Mouse (Mus musculus) lung, adult 2 months (tissue): ENCODE results near the gene Ube2u. TPM values are rescaled to one million over a fixed set of nuclear protein-coding genes. Genes with fewer than 3 reads are reported as not detected.

Experiments used
- DNase-seq: peaks from one replicate; pipeline ENCODE4 v3.0.0; 2022
- H3K4me1 ChIP-seq: fragments of 200-500 bp; 2 replicates; pipeline ENCODE4 v1.6.1; 2011; ENCODE audit warnings: low read length; ENCODE audit not compliant: control insufficient read depth, insufficient read depth
- H3K4me3 ChIP-seq: fragments of 200-500 bp; replicated peaks from 2 replicates; pipeline ENCODE3; 2011; ENCODE audit warnings: low read depth, mild to moderate bottlenecking, control low read depth, low read length; ENCODE audit errors: extremely low read depth
- CTCF ChIP-seq: fragments of 200-500 bp; IDR thresholded peaks from 2 replicates; pipeline ENCODE4 v1.5.1; 2011; ENCODE audit warnings: mild to moderate bottlenecking, low read length, control low read depth; ENCODE audit not compliant: insufficient read depth
- POLR2A ChIP-seq: fragments of 200-500 bp; IDR thresholded peaks from 2 replicates; pipeline ENCODE4 v1.6.1; 2011; ENCODE audit warnings: low read depth, mild to moderate bottlenecking, control low read depth, low read length, borderline replicate concordance; ENCODE audit errors: extremely low read depth
- WGBS: fragments of 180-500 bp; shearing (Covaris S2); methylation state at CpG from one replicate; pipeline ENCODE4 v1.1.7; 2018; 5-methylcytosine and 5-hydroxymethylcytosine counted together
- polyA plus RNA-seq: library from polyadenylated mRNA; depleted of rRNA; stranded (reverse); fragments of >200 nt; gene quantifications from 2 replicates; pipeline ENCODE4 v1.2.3, GENCODE M21; 2012

Ube2u gene
- polyA plus RNA-seq, 1 experiment = not detected

DNA sequence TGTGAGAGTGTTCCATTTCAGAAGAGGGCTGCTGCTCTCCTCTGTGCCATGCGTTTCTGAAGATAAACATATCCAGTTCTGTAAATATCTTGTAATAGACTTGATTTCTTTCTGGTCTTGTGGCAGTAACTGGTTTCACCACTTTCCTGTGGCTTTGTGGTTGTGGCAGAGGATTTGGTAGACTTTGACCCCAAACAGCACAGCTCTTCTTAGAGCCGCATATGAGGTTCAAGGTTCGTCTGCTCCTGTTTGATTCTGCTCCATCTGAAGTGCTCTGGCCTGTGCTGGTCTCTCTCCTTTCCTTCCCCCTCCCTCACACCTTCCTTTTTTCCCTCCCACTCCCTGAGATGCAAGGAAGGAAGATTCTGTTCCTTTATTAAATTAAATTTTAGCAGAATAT is 60.8 kb downstream of the Ube2u start:
- WGBS = 60% methylated on average over 3 of the region's 3 CpGs
- TF ChIP-seq CTCF = no peak
- no peak for TF ChIP-seq POLR2A

DNA sequence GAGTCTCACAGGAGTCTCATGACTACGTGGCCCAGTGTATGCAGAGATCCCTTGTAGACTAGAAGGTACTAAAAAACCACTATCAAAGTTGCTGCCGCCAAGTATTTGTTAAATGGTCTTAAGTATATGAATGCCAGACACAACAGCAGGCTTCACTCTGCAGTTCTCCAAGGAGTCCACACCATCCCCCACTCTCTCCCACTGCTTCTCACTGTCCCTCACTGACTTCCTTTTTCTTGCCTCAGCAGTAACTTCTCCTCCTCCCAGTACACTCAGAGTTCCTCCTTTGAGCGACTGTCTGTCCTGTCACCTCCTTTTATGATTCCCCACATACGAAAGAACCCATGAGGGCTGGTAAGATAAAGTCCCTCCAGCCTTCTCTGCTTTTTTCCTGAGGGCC is 69.3 kb downstream of the Ube2u start:
- no peaks in the 10 kb centered on the region for H3K4me1 ChIP-seq
- WGBS = 32% methylated on average over 4 of the region's 4 CpGs
- no peak for DNase-seq

More for the DNA sequence above, 60.8 kb downstream of the Ube2u start:
- Histone ChIP-seq H3K4me1 (no peaks in the 10 kb centered on the region), H3K4me3 (no peak overlapping the region)
- no peak for DNase-seq

DNA sequence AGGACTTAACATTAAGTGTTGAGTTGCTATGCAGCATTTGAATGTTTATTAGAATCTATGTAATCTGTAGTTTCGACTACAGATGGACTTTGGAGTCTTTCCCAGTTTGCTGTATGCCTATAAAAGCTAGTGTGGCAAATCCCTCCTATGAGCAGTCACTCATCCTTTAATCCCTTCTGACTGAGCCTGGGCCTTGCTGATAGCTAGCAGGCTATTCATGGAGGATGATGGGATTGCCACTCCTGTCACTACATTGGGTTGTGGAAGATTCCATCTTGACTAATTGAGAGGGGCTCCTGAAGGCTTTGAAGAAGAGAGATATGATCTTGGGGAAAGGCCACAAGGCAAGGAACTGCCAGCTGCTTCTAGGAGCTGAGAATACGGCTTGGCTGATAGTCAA is 74.6 kb downstream of the Ube2u start:
- Histone ChIP-seq H3K4me1 (no peaks in the 10 kb centered on the region), H3K4me3 (no peak overlapping the region)
- 78% methylated on average over 2 of the region's 2 CpGs for WGBS
- DNase-seq = no peak
- TF ChIP-seq CTCF (no peak), POLR2A (no peak)

More for the DNA sequence above, 69.3 kb downstream of the Ube2u start:
- no peak for TF ChIP-seq POLR2A
- no peak for TF ChIP-seq CTCF
- no peak overlapping the region for H3K4me3 ChIP-seq

DNA sequence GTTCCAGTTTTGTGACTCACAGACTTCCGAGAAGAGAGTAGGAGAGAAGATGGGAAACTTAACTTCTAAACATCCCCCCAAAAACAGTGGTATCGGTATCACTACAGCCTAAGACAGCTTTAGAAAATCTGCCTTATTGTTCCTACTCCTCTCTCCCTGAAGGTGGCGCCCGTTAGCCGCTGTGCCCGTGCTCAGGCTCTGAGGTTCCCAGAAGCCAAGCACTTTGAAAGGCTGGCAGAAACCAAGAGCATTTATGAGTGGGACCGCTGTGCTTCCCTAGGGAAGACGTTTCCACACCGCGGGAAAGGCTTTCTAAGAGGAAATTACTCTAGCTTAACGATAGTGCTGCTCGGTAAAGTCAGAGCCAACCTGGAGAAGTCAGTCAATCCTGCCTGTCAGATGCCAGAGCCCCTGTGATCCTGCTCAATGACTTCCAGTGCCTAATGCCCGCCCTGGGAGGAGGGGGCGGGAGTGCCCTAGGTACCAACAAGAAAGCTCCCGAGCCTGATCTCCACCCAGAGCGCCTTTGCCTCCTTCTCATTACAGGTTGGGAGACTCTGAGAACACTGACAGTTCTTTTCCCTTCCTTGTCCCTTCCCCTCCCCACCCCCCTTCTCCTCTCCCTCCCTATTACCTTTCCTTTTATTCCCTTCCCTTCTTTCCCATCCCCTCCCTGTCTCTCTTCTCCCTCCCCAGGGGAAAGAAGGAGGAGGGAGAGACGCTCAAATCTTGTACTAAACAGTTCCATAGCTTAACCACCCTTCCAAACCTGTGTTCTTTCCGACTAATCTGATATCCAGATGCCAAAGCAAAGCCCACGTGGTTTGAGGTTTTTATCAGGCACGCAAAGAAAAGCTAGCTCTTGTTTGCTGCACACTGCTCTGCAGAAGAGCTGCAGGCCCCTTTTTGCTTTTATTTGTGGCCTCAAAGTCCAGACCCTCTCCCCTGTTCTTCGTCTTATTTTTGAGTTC is 109.9 kb downstream of the Ube2u start:
- H3K4me1 ChIP-seq = no peaks in the 10 kb centered on the region
- H3K4me3 ChIP-seq = no peak overlapping the region
- DNase-seq = peak; percentile 61
- TF ChIP-seq POLR2A = no peak
- TF ChIP-seq CTCF = peak; percentile 74
- WGBS = 8% methylated on average over 21 of the region's 21 CpGs

DNA sequence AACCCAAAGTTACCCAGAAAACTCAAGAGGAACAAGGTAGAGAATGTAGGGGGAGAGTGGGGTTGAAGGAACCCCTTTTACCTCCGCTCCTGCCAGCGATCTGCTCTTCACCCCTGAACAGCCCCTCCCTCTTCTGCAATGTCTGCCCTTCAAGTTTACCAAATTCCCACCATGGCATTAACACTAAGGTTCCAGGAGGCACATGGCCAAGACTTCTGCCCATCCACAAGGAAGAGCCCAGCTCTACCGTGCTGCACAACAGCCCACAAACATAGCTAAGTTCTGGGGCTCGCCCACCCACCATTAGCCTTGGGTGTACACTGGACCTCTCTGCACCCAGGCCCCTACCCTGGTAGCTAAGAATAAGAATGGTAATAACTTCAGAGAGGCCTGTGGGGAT is 117.1 kb downstream of the Ube2u start:
- TF ChIP-seq POLR2A (no peak), CTCF (no peak)
- WGBS = 87% methylated on average over 4 of the region's 4 CpGs
- Histone ChIP-seq H3K4me1 (no peaks in the 10 kb centered on the region), H3K4me3 (no peak overlapping the region)
- no peak for DNase-seq

DNA sequence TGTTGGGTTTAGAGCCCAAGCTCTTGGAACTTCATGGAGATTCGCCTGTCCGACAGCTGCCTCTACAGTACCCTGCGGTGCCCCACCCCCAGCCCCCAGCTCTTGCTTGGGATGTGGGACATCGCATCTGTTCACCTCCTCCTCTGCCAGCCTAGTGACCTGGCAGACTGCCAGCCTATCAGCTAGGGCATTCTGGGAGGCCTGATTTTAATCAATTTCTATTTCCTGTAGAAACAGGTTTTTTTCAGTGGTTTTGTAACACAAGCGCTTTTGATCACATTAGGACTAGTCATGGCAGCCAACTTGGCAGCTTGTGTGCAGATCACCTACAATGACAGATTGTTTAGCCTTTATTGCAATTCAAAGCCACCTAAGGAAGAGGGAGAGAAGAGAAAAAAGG is 118.0 kb downstream of the Ube2u start:
- TF ChIP-seq CTCF (no peak), POLR2A (no peak)
- Histone ChIP-seq H3K4me1 (no peaks in the 10 kb centered on the region), H3K4me3 (no peak overlapping the region)
- 77% methylated on average over 5 of the region's 5 CpGs for WGBS
- no peak for DNase-seq

DNA sequence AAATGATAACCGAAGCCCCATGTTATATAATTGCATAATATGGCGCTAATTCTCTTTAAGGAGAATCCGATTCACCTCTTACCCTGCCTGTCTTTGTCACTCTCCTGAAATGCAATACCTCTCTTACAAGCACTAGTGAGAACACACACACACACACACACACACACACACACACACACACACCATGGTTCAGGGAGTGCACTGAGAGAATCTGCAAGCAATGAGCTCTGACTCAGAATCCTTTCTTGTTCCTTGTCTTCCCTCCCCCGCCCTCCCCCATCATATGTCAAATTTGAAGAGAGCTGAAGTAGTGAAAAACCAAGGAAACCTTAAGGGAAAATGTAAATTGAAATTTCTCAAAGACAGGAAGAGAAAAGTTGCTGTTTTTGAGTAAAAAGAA is 118.4 kb downstream of the Ube2u start:
- 87% methylated on average over 4 of the region's 4 CpGs for WGBS
- DNase-seq = no peak
- H3K4me1 ChIP-seq = no peaks in the 10 kb centered on the region
- no peak overlapping the region for H3K4me3 ChIP-seq
- TF ChIP-seq POLR2A = no peak
- TF ChIP-seq CTCF = no peak
